Mouse (Mus musculus) spleen, postnatal 4 days (tissue): ENCODE data around the gene Mknk2.

Experiments
- DNase-seq, 2 experiments: peaks; one replicate each; pipeline ENCODE4 v3.0.0; 2022; ENCODE audit warnings: low spot score in 2 of 2

The Mknk2 gene

GRCm38 (mm10) chr10:80692249-80693165 lies 14.6 kb upstream of the Mknk2 start:
- peak in 1 of 2 experiments; percentile 57 for DNase-seq

GRCm38 (mm10) chr10:80687850-80688249 lies 9.9 kb upstream of the Mknk2 start:
- DNase-seq = peak in 1 of 2 experiments; percentile 78

- DNase-seq = no peak
These were observed 8.7 kb upstream of the Mknk2 start for GRCm38 (mm10) chr10:80686617-80687016.

GRCm38 (mm10) chr10:80684984-80685383 lies 7.1 kb upstream of the Mknk2 start:
- peak in 1 of 2 experiments; percentile 46 for DNase-seq

- DNase-seq = peak; percentile 87 to 92
These were observed 6.3 kb upstream of the Mknk2 start for GRCm38 (mm10) chr10:80684214-80684613.

GRCm38 (mm10) chr10:80683647-80684046 lies 5.7 kb upstream of the Mknk2 start:
- no peak for DNase-seq

- peak in 1 of 2 experiments; percentile 32 for DNase-seq
These were observed 4.1 kb upstream of the Mknk2 start for GRCm38 (mm10) chr10:80682003-80682402.

- DNase-seq = peak in 1 of 2 experiments; percentile 17
These were observed 2.4 kb upstream of the Mknk2 start for GRCm38 (mm10) chr10:80680260-80680696.

- DNase-seq = peak in 1 of 2 experiments; percentile 34
These were observed 1.8 kb upstream of the Mknk2 start for GRCm38 (mm10) chr10:80679556-80680259.

- DNase-seq = peak; percentile 61 to 77
These were observed 877 bp upstream of the Mknk2 start for GRCm38 (mm10) chr10:80678601-80679377.

GRCm38 (mm10) chr10:80677128-80677875 lies 610 bp downstream of the Mknk2 start:
- peak in 1 of 2 experiments; percentile 74 for DNase-seq

- peak; percentile 99 for DNase-seq
These were observed 1.5 kb downstream of the Mknk2 start for GRCm38 (mm10) chr10:80676198-80676928.

GRCm38 (mm10) chr10:80675405-80676197 lies 2.3 kb downstream of the Mknk2 start:
- DNase-seq = peak in 1 of 2 experiments; percentile 24

- peak in 1 of 2 experiments; percentile 15 for DNase-seq
These were observed 3.0 kb downstream of the Mknk2 start for GRCm38 (mm10) chr10:80674851-80675404.

- DNase-seq = peak in 1 of 2 experiments; percentile 34
These were observed 3.7 kb downstream of the Mknk2 start for GRCm38 (mm10) chr10:80674161-80674711.

- DNase-seq = no peak
These were observed 4.2 kb downstream of the Mknk2 start for GRCm38 (mm10) chr10:80673690-80674089.

- no peak for DNase-seq
These were observed 5.8 kb downstream of the Mknk2 start for GRCm38 (mm10) chr10:80671936-80672690.

GRCm38 (mm10) chr10:80671251-80671650 lies 6.7 kb downstream of the Mknk2 start:
- DNase-seq = no peak
